Mouse (Mus musculus) brain, embryonic 14.5 days (tissue): Measurements from ENCODE around the gene Adam22.

ENCODE experiments used
- CTCF ChIP-seq: fragments of 200-500 bp; IDR thresholded peaks from 2 replicates; pipeline ENCODE4 v1.5.1; 2012; ENCODE audit warnings: inconsistent platforms, mild to moderate bottlenecking, moderate library complexity, borderline replicate concordance; ENCODE audit not compliant: insufficient read depth, insufficient read length; ENCODE audit errors: extremely low read depth
- POLR2A ChIP-seq: fragments of 200-500 bp; IDR thresholded peaks from 2 replicates; pipeline ENCODE4 v1.6.1; 2012; ENCODE audit warnings: mild to moderate bottlenecking, inconsistent platforms, borderline replicate concordance; ENCODE audit not compliant: poor library complexity, insufficient read depth, insufficient read length, severe bottlenecking; ENCODE audit errors: extremely low read depth

DNA sequence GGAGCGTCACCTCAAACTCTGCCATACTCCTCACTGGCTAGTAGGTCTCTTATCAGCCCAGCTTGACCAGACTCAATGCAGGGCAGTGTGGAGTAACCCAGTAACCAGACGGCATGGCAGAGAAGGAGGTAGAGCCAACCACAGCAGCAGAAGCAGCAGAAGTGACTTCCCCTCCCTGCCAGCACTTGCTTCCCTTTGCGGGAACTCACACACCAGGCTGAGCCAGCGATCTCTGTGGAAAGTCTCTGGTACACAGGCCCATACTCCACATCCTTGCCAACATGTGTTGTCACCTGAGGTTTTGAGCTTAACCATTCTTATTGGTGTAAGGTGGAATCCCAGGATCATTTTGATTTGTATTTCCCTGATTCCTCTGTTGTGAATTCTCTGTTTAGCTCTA lies 111.5 kb downstream of the Adam22 start:
- TF ChIP-seq CTCF, result no peak
- TF ChIP-seq POLR2A, result no peak
